In genomic region chr7:107339560-107340057, GRCm38 (mm10) we compare ENCODE assay signal across 23 mouse cellular contexts. TPM values are rescaled to one million over a fixed set of nuclear protein-coding genes. Genes with fewer than 3 reads are reported as not detected.
"Had no signal": no experiment of that assay in that cellular context is flagged by ENCODE, and none has a peak within 500 bp of the region (broad histone marks: within the 10 kb centered on the region; RNA-seq: fewer than 3 reads in every experiment).

No protein-coding gene starts in this region.

- H3K4me1 ChIP-seq: liver, embryonic 15.5 days; lung, embryonic 15.5 days; midbrain, embryonic 10.5 days; midbrain, embryonic 12.5 days; stomach, embryonic 15.5 days had no signal

- H3K36me3 ChIP-seq: liver, embryonic 15.5 days; lung, embryonic 15.5 days; midbrain, embryonic 10.5 days; midbrain, embryonic 12.5 days; neural tube, embryonic 13.5 days; neural tube, embryonic 15.5 days; stomach, embryonic 15.5 days had no signal

- H3K27me3 ChIP-seq: liver, embryonic 15.5 days; lung, embryonic 15.5 days; midbrain, embryonic 12.5 days; neural tube, embryonic 13.5 days; neural tube, embryonic 15.5 days; stomach, embryonic 15.5 days had no signal

- ATAC-seq: liver, postnatal 0 days; lung, postnatal 0 days; midbrain, embryonic 16.5 days had no signal

- DNase-seq: liver, postnatal 0 days; lung, adult 2 months; lung, postnatal 14 days; lung, postnatal 4 days; midbrain, embryonic 14.5 days; retina, postnatal 1 day; right cerebral cortex, adult 18-20 months; right cerebral cortex, postnatal 14 days; thymus, adult 2 months; thymus, postnatal 36 days had no signal

- H3K9ac ChIP-seq: liver, embryonic 15.5 days; liver, postnatal 0 days; lung, embryonic 15.5 days; midbrain, embryonic 12.5 days; neural tube, embryonic 13.5 days; neural tube, embryonic 15.5 days; stomach, embryonic 15.5 days had no signal

- H3K4me3 ChIP-seq: liver, embryonic 15.5 days; lung, embryonic 15.5 days; midbrain, embryonic 10.5 days; midbrain, embryonic 12.5 days; myocyte; neural tube, embryonic 13.5 days; neural tube, embryonic 15.5 days; stomach, embryonic 15.5 days had no signal

- H3K27ac ChIP-seq: liver, embryonic 15.5 days; lung, embryonic 15.5 days; midbrain, embryonic 10.5 days; midbrain, embryonic 12.5 days; neural tube, embryonic 13.5 days; neural tube, embryonic 15.5 days; stomach, embryonic 15.5 days; stomach, postnatal 0 days had no signal

- H3K9me3 ChIP-seq: liver, embryonic 15.5 days; lung, embryonic 15.5 days; midbrain, embryonic 10.5 days; midbrain, embryonic 12.5 days; neural tube, embryonic 13.5 days; neural tube, embryonic 15.5 days; stomach, embryonic 15.5 days had no signal

- H3K4me2 ChIP-seq: liver, embryonic 15.5 days; lung, embryonic 15.5 days; midbrain, embryonic 12.5 days; neural tube, embryonic 13.5 days; neural tube, embryonic 15.5 days; stomach, embryonic 15.5 days had no signal

RNA-seq across cellular contexts. Expression of gene Syt9, which starts 30.9 kb away (rescaled TPM):
- total RNA-seq: megakaryocyte, adult 5-6 weeks; megakaryocyte-erythroid progenitor cell, adult 5-6 weeks had no signal
- polyA plus RNA-seq: myocyte had no signal
